Mouse (Mus musculus) lung, postnatal 10 days (tissue): ENCODE results near the gene Marc1.

Source experiments
- DNase-seq: peaks from one replicate; pipeline ENCODE4 v3.0.0; 2021

Gene Marc1

DNA sequence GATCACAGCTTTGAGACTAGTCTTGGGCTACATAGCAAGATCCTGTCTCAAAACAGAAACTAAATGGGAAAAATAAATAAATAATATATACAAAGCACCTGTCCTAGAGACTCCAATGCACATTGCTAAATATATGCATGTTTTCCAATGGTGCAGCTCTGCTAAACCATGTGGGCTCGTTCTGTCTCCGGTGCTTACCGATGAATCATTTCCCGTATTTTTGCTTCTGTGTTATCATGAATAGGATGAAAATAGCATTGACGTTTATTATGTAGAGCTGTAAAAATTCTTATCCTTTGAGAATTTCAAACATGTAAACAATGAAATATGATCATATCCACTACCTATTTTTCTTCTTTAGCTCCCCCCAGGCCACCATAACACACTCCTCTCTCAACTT is 58.4 kb downstream of the Marc1 start:
- DNase-seq: no peak

DNA sequence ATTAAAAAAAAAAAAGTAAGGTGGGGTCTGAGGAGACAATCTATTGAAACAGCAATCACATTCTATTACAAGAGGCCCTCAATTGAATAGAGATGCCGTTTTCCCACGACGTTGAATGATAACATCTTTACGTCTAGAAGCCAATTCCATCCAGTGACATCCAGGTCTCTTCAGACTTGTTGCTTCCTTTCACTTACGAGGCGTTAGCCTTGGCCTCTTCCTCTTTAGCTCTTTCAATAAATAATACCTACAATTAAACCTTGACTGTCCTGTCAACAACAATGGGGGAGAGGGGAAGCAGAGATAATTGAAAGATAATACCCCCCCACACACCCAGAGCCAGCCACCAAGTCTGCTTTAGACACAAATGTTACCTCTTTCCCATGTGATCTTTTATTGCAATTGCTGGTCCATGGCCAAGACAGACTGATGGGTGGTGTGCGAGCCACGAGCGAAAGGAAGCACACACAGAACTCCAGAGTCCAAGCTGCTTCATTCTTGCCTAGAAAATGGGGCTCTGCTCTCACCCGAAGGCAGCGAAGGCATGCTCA is 60.9 kb downstream of the Marc1 start:
- peak; percentile 55 for DNase-seq

DNA sequence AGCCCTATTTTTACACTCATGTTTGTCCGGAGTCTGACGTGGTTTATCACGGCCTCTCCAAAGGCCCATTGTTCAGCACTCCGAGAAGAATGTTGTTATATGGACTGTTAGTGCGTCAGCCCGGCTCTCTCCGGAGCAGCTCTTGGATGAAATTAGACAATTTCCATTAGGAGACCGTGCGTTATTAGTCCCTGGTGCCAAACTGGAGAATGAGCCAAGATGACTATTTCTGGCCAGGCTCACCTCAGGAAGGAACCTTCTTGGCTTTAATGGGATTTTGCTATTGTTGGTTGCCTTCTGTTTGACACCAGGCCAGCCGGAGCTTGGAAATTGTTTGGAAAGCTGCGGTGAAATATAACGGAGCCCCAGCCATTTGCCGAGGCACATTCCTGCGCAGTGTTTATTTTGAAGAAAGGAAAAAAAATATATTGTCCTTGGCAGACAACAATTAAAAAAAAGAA is 62.4 kb downstream of the Marc1 start:
- DNase-seq: peak; percentile 90

DNA sequence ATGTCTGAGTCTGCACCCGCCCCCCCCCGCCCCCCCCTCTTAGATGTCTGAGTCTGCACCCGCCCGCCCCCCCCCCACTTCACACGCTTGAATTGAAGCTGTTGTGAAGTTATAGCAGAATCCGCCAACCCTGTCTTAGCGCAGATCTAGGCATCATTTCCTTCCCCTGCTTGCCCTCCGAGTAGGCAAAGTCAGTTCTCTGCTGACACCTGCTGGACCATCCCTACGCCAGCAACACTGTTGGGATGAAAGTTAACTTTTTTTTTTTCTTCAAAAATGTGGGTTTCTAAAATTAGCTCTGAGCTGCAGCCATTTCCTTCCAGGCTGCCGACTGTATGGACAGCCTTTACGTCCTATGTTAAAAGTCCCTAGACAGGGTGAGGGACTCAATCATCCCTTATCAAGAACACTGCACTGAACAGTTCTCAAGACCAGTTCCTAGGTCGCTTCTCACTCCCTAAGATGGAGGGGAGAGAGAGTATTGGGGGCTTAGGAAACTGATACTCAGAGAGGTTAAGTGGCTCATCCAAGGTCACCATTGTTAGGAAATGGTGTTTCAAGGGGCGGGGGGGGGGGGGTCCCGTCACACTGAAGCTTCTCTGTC is 73.1 kb downstream of the Marc1 start:
- peak; percentile 89 for DNase-seq

DNA sequence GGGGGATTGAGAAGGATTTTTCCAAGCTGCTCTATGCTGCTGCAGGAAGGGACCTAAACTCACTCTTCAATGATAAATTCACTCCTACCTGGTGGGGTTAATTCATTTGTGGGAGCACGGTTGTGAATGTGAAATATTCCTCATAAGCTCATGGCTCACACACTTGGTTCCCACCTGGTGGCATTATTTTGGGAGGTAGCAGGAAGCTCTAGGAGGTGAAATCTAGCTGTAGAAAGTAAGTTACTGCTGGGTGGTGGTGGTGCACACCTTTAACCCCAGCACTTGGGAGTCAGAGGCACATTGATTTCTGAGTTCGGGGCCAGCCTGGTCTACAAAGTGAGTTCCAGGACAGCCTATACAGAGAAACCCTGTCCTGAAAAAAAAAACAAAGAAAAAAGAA is 73.9 kb downstream of the Marc1 start:
- no peak for DNase-seq
